Mouse (Mus musculus): ENCODE measurements around the gene Ammecr1.

Ammecr1 gene

GRCm38 (mm10) chrX:142966008-142966966 lies at the start of gene Ammecr1:
Gene Ammecr1 (minus strand): TSS chrX:142966728.
- DNase-seq (ENCODE audit: low spot score in 2 of 2), result peak; percentile 62 to 65

DNA sequence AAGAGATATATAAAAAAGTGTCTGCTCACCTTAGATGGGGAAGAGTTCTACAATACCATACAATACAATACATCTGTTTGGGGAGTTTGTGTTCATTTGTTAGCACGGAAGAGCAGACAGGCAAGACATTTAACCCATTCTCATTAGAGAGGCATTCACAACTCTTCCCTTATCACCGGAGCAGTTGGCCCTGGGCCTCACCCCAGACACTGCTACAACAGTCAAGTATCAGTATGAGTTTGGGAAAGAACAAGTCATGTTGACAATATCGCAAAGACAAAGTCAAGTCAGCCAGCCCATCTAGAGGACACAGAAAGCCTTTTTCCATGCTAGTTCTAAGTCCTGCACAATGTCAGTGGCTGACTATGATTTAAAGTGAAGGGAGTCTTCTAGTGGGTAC lies 47.6 kb upstream of the Ammecr1 start:
- DNase-seq (ENCODE audit: low spot score in 2 of 2), result no peak

- DNase-seq (ENCODE audit: low spot score in 2 of 2), result no peak
These were observed 45.8 kb upstream of the Ammecr1 start for GRCm38 (mm10) chrX:143012334-143012733.

DNA sequence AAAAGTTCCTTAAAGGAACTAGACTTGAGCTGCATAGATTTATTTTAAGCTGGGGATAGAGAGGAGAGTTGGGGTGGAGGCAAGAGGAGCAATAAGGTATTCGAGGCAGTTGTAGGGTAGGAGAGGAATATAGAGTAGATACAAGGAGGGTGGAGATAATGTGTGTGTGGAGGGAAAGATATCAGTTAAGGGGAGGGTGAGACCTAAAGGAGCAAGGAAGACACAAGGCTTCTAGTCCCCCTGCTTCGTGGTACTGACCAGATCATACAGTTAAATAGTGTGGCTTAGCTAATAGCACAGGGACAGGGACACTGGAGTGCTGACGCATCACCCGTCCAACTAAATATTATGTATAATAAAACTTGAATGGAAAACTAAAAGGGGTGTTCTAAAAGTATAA lies 45.3 kb upstream of the Ammecr1 start:
- DNase-seq (ENCODE audit: low spot score in 2 of 2), result no peak

DNA sequence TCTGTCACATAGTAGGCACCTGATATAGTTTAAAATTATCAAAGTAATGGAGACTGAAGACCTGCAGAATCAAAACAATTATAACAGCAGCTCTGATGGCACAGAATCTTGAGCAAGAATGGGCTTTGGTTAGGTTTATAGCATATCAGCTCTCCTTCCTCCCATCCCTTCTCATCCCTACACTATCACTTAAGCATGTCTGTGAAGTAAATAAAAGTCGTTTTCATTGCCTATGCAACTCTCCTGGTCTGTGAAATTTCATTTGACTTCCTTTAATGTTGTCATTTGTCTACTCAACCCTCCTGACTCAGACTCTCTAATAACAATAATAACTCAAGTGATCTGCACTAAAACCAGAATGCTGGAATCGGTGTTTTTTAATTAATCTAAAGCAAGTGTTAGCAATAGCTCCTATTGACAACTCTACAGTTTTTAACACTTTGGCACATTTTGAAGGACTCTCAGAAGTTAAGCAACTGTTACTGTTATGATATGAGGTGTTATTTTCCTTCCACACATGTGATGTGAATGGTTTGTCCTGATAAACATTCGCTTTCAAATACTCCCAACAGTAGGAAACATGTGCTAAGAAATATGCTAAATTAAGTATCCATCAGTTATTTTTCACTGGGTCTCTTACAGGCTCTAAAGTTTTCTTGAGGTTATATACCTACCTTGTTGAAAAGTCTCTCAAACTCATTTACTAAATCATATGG lies 37.8 kb upstream of the Ammecr1 start:
- no peak for DNase-seq (ENCODE audit: low spot score in 2 of 2)

GRCm38 (mm10) chrX:142997214-142997613 lies 30.7 kb upstream of the Ammecr1 start:
- no peak for DNase-seq (ENCODE audit: low spot score in 2 of 2)

GRCm38 (mm10) chrX:142994514-142994913 lies 28.0 kb upstream of the Ammecr1 start:
- DNase-seq (ENCODE audit: low spot score in 2 of 2), result no peak

GRCm38 (mm10) chrX:142984170-142984569 lies 17.6 kb upstream of the Ammecr1 start:
- DNase-seq (ENCODE audit: low spot score in 2 of 2), result no peak

GRCm38 (mm10) chrX:142983638-142984037 lies 17.1 kb upstream of the Ammecr1 start:
- no peak for DNase-seq (ENCODE audit: low spot score in 2 of 2)

DNA sequence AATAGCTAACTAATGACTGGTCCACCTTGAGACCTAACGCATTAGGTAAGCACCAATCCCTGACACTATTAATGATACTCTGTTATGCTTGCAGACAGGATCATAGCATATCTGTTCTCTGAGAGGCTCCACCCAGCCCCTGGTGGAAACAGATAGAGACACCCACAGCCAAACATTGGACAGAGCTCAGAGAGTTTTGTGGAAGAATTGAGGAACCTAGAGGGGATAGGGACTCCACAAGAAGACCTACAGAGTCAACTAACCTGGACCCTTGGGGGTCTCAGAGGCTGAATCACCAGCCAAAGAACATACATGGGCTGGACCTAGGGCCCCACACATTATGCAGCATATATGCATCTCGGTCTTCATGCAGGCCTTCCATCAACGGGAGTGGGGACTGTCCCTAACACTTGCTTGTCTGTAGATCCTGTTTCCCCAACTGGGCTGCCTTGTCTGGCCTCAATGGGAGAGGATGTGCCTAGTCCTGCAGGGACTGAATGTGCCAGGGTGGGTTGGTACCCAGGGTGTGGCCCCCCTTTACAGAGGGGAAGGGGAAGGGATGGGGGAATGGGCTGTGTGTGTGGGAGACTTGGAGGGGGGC lies 15.1 kb upstream of the Ammecr1 start:
- DNase-seq (ENCODE audit: low spot score in 2 of 2), result no peak

GRCm38 (mm10) chrX:142980855-142981529 lies 14.5 kb upstream of the Ammecr1 start:
- no peak for DNase-seq (ENCODE audit: low spot score in 2 of 2)

- DNase-seq (ENCODE audit: low spot score in 2 of 2), result no peak
These were observed 12.7 kb upstream of the Ammecr1 start for GRCm38 (mm10) chrX:142979224-142979623.

DNA sequence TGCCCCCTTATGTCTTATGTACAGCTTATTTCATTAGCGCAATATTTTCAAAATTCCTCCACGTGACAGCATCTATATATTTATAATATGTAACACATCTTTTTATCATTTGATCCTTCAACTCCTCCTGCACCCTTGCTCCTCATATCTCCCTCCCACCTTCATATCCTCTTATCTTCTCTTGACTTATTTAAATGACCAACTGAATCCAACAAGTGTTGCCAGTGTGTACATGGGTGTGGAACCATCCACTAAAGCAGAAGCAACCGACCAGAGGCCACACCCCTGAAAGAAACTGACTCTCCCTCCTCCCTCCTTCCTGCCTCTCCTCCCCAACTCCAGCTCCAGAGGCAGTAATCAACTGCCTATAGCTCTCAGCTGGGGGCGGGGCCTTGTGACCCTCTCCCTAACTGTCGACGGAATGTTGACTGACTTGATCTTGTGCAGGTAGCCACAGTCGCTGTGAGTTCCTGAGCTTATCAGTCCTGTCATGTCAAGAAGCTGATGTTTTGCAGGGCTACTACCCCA lies 6.0 kb upstream of the Ammecr1 start:
- DNase-seq (ENCODE audit: low spot score in 2 of 2), result no peak

- DNase-seq (ENCODE audit: low spot score in 2 of 2), result no peak
These were observed 5.2 kb upstream of the Ammecr1 start for GRCm38 (mm10) chrX:142971759-142972158.

- DNase-seq (ENCODE audit: low spot score in 2 of 2), result peak; percentile 3 to 4
These were observed 539 bp upstream of the Ammecr1 start for GRCm38 (mm10) chrX:142967067-142967466.

DNA sequence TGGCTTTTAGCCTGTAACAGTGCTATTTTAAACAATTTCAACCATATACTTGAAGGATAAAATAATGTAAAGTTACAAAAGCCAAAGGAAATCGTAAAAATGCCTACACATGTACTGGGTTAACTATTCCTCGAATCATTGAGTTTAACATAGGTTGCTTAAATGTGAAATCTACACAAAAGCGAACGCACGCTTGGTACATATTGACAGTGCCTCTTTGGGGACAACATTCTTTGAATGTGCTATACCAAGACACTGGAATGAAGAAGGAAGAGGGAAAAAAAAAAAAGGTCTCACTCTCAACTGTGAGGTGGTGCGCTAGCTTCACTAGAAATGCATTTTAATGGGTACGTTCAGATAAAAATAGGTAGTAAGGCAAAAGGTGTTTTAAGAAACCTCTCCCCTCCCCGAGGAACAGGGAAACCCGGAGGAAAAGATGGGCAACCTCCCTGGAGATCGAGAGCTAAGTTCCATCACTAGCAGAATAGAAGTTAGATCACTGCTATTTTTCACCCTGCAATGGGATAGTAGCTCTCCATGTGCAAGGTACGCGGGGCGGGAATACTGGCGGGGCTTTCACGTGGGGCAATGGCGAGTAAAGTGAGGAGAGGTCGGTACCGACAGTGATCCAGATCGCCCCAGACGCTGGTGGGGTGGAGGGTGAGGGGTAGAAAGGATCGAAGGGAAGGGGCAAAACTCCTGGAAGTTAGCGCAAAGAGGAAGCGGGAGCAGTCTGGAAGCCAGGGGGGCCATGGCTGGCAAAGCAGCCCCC lies 1.1 kb downstream of the Ammecr1 start:
- no peak for DNase-seq (ENCODE audit: low spot score in 2 of 2)

GRCm38 (mm10) chrX:142960434-142960833 lies 6.1 kb downstream of the Ammecr1 start:
- DNase-seq (ENCODE audit: low spot score in 2 of 2), result no peak

GRCm38 (mm10) chrX:142959674-142960307 lies 6.7 kb downstream of the Ammecr1 start:
- DNase-seq (ENCODE audit: low spot score in 2 of 2), result no peak

GRCm38 (mm10) chrX:142928430-142928829 lies 38.1 kb downstream of the Ammecr1 start:
- DNase-seq (ENCODE audit: low spot score in 2 of 2), result no peak

DNA sequence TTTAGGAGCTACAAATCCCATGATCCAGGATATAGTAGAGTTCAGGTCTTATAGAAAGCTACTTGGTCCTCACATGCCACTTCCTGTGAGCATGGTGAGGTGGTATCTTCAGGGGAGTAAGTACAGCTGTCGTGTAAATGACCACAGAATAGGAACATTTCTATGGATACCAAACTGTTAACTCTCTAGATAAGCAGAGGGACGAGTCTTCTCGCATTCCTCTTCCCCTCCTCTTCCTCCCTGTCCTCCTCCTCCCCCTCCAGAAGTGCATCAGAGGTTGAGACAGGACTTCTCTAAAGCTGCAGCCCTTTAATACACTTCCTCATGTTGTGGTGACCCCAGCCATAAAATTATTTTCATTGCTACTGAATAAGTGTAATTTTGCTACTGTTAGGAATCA lies 49.1 kb downstream of the Ammecr1 start:
- no peak for DNase-seq (ENCODE audit: low spot score in 2 of 2)

All from thymus, postnatal 10 days (tissue).